Mouse (Mus musculus): ENCODE measurements at regions not wholly inside any gene's neighbourhood (a gene's known extent, or its start where the extent isn't known, plus 50 kb on each side); places are given as distances from the start of the nearest gene placed in this dataset.
"Not testable (repeated sequence)": the region's sequence is repeated elsewhere in the genome, so short reads cannot be mapped to it uniquely, and the experiment has no call there.

DNA sequence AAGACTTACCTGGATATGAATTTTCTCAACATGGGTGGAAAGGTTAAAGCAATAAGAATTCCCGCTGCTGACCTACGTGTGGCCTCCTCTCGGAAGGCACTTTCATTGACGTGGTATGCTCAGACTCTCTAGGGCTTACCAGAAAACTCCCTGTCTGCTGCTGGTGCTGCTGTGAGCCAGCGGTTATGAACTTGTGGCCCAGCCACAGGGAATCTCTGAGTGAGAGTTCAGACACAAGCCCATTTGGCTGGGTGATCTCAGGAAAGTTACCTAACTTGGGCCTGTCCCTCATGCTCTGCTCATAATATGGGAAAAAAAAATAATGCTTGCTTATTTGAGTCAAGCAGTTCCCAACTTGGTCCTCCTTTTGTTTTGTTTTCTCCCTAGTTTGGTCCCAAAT lies 459.5 kb upstream of the Adamts5 start:
- DNase-seq (ENCODE audit: low spot score) = no peak

GRCm38 (mm10) chr16:86355036-86355435 lies 453.4 kb upstream of the Adamts5 start:
- no peak for DNase-seq (ENCODE audit: low spot score)

DNA sequence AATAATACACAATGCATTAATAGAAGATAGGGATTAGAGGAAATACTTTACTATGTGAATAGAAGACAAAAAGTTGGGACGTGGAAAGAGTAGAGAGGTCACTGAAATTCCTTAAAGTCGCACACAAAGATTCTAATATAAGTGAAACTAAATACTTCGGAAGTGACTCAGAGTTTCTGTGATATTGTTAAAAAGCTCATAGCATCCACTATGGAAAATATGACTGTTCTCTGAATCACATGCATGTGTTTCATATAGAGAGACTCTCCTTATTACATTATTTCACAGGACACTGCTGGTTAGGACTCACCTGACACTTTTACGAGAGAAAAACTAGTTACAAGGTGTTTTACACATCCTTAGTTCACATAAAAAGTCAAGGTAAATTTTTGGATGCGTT lies 446.1 kb upstream of the Adamts5 start:
- no peak for DNase-seq (ENCODE audit: low spot score)

GRCm38 (mm10) chr16:86346916-86347315 lies 445.3 kb upstream of the Adamts5 start:
- no peak for DNase-seq (ENCODE audit: low spot score)

DNA sequence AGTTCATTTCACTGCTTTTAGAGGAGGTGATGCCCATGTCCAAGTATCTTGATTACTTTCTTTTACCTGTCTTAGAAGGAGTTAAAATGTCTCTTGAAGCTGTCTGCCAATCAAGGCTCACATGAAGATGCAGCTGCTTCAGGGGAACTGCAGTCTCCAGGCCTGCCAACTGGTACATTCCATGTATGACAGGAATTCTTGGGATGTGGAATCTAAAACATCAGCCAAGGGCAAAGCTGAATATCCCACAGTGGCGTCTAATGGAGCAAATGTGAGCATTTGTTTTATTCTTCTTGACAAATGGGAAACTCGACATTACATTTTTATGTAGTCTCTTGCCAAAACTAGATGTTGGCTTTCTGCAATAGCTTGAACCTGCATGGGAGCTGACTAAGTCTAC lies 438.7 kb upstream of the Adamts5 start:
- DNase-seq (ENCODE audit: low spot score) = no peak

GRCm38 (mm10) chr16:86325406-86325805 lies 423.8 kb upstream of the Adamts5 start:
- DNase-seq (ENCODE audit: low spot score) = no peak

- DNase-seq (ENCODE audit: low spot score) = no peak
Observed at GRCm38 (mm10) chr16:86318898-86319297, 417.3 kb upstream of the Adamts5 start.

DNA sequence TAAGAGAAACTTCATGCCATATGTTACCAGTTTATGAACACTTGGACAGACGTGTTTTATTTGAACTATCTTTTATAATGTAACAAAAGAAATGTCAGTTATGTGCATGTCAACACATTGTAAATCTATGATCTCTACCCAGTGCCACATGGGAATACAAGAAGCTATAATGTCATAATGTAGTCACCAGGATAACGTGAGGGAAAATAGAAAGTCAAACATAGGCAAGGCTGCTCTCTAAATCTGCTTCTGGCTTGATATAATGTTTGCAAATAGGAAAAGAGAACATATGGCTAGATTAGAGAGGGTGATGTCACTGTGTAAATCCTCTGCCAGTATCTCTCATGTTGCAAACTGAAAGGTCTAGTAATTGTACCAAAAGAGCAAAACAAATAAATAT lies 408.1 kb upstream of the Adamts5 start:
- no peak for DNase-seq (ENCODE audit: low spot score)

- no peak for DNase-seq (ENCODE audit: low spot score)
Observed at GRCm38 (mm10) chr16:86303869-86304268, 402.2 kb upstream of the Adamts5 start.

- peak; percentile 28 for DNase-seq (ENCODE audit: low spot score)
Observed at GRCm38 (mm10) chr16:86302451-86303145, 401.0 kb upstream of the Adamts5 start.

- no peak for DNase-seq (ENCODE audit: low spot score)
Observed at GRCm38 (mm10) chr16:86294436-86294835, 392.8 kb upstream of the Adamts5 start.

DNA sequence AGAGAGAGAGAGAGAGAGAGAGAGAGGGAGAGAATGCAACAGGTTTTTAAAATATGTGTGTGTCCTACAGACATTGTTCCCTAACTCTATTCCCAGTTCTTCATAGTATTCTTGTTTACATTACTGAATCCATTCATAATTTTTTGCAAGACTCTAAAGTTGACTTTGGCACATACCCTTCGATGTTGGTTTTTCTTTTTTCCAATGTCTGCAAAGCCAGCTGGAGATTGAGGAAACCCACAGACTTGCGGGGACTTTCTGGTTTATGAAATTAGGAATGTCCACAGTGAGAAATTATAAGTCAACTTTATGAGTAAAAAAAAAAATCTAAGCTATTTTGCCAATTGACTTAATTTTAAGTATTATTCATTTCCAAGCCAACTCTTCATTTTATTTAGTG lies 379.7 kb upstream of the Adamts5 start:
- no peak for DNase-seq (ENCODE audit: low spot score)

- no peak for DNase-seq (ENCODE audit: low spot score)
Observed at GRCm38 (mm10) chr16:86277031-86277430, 375.4 kb upstream of the Adamts5 start.

GRCm38 (mm10) chr16:86261612-86262011 lies 360.0 kb upstream of the Adamts5 start:
- DNase-seq (ENCODE audit: low spot score) = no peak

DNA sequence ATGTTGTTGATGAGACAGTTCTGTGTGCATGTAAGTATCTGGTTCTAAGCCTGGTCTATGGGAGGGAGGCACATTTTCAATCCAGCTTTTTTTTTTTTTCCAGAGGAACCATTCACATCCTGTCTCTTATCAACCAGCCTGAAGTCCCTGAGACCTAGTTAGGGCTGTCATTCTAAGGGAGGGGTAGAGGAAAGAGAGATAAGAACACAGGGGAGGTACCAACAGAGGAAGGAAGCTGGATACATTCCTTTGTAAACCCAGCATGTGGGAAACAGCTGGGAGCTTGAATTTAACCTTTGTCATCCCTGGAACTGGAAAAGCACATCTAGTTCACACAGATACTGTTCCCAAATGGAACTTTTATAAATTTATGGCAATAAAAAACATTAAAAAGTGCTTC lies 351.0 kb upstream of the Adamts5 start:
- no peak for DNase-seq (ENCODE audit: low spot score)

GRCm38 (mm10) chr16:86250021-86250420 lies 348.4 kb upstream of the Adamts5 start:
- DNase-seq (ENCODE audit: low spot score) = no peak

DNA sequence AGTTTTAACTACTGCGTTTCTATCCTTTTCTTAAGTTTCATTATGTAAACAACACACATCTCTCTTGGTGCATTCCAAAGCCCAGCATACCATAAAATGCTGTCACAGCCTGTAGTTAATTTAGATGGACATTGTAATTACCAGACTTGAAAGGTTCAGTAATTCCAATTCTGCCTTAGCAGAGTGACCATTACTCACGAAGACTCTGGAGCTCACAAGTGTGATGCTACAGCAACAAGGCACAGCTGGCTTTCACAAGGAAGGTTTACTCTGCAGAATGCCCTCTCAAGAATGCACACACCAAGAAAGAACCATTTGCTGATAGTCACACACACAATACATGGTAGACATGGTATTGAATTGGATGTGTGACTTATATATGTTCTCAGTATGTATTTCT lies 342.6 kb upstream of the Adamts5 start:
- peak; percentile 5 for DNase-seq (ENCODE audit: low spot score)

GRCm38 (mm10) chr16:86242766-86243510 lies 341.3 kb upstream of the Adamts5 start:
- no peak for DNase-seq (ENCODE audit: low spot score)

GRCm38 (mm10) chr16:86222997-86223396 lies 321.4 kb upstream of the Adamts5 start:
- no peak for DNase-seq (ENCODE audit: low spot score)

DNA sequence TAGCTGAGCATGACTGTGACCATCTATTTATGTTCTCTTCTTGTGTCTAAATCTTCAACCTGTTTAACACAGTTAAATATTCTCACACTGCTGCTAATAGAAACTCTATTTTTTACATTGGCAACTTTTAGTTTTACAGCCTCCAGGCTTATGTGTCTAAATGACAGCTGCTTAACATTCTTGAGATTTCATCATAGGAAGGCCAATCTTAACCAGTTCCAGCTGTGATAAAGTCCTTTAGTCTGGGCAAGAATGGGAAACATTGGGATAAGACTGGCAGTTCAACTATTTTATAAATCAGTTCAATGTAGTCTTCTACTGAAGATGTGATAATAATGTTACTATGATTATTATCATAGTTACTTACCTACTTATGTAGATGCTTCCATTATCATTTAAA lies 308.9 kb upstream of the Adamts5 start:
- DNase-seq (ENCODE audit: low spot score) = no peak

DNA sequence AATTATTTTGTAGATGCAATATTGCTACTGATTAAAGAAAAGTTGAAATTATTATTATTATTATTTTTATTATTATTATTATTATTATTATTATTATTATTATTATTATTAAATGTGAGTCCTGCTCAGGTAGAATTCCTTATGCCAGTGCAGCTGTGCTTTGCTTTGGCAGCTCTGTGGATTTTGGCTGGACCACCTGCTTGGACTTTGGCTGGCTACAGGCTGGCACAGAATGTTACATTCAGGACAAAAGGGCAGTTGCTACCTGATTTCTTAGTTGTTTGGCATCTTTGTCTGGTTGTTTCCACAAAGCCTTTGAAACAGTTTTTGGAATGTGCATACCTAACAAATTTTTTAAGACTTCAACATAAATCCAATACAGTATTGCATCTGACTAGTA lies 307.7 kb upstream of the Adamts5 start:
- no peak for DNase-seq (ENCODE audit: low spot score)

DNA sequence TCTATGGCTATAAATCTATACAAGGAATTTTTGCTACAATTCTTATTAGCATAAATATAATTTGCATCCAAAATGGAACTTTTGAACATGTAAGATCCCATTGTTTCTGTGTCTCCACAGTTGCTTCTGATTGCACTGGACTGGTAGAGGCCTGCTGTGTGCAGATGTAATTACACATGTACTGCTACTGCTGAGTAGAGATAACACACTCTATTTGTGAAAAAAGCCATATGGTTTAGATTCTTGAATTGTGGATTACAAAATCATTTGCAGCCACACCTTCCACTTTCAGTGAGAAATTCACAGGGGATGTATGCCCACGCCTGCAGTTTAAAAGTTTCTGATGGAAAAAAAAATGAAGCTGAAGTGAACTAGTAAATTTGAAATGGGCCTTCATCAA lies 288.2 kb upstream of the Adamts5 start:
- DNase-seq (ENCODE audit: low spot score) = no peak

DNA sequence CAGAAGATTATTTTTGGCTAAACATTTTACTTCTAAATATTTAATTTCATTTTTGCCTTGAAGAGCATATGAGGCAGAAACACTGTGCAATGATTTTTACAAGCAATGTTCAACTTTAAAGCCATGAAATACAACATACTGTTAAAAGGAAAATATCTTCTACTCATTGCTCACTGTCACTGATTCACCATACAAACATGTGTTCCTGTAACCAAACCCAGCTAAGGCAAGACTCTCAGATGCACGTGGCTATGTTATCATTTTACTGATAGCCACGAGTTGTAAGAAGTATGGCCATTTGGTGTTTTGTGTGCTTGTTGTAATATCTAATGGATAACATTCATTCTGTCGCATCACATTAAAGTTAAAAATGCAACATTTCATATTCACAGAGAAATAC lies 287.3 kb upstream of the Adamts5 start:
- DNase-seq (ENCODE audit: low spot score) = no peak

GRCm38 (mm10) chr16:86187609-86188008 lies 286.0 kb upstream of the Adamts5 start:
- DNase-seq (ENCODE audit: low spot score) = not testable (repeated sequence)

Data from embryo, embryonic 10.5 days (tissue).